Mouse (Mus musculus): ENCODE results near the gene Dusp18.
"Not testable (repeated sequence)": the region's sequence is repeated elsewhere in the genome, so short reads cannot be mapped to it uniquely, and the experiment has no call there.

Gene Dusp18

GRCm38 (mm10) chr11:3893970-3894369 is 1.1 kb upstream of the Dusp18 start:
- no peak for DNase-seq (ENCODE audit: low spot score in 2 of 2)

DNA sequence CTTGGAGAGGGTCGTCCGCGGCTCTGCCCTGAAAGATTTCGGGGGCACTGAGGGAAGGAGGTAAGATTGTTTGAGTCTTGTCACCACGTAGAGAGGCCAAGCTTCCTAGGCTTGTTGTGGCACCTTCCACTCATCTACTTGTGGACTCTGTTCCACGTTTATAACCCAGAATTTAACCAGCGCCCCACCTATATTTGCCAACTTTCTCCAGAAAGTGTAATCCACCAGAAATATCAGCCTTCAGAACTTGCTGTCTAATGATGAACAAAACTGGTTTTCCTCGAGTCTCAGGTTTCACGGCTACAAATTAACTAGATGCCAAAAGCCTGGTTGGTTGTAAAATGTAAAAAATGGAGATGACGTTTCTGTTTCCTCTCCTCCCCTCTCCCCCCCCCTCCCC is 418 bp downstream of the Dusp18 start:
- no peak for DNase-seq (ENCODE audit: low spot score in 2 of 2)

GRCm38 (mm10) chr11:3895933-3896332 is 893 bp downstream of the Dusp18 start:
- no peak for DNase-seq (ENCODE audit: low spot score in 2 of 2)

- no peak for DNase-seq (ENCODE audit: low spot score in 2 of 2)
These were observed 5.3 kb downstream of the Dusp18 start for GRCm38 (mm10) chr11:3900296-3900695.

- DNase-seq (ENCODE audit: low spot score in 2 of 2): no peak
These were observed 7.5 kb downstream of the Dusp18 start for GRCm38 (mm10) chr11:3902516-3902915.

DNA sequence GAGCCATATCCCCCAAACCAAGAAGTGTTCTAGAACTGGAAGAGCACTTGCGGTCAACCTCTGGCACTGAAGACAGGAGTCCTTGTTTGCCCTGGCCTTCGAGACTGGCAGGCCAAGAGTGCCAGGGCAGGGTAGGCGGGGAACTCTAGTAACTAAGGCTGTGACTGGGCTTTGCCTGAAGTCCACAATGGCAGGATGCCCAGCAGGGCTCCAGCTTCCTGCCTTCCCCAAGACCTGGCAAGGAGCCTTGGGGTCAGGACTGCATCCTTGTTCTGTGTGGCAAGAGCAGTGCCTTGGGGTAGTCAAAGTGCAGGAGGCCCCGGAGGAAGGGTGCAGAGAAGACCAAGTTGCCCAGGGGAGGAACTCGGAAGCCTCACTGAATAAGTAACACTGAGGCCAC is 8.0 kb downstream of the Dusp18 start:
- peak in 1 of 2 experiments; percentile 44 for DNase-seq (ENCODE audit: low spot score in 2 of 2)

- no peak for DNase-seq (ENCODE audit: low spot score in 2 of 2)
These were observed 9.6 kb downstream of the Dusp18 start for GRCm38 (mm10) chr11:3904673-3905072.

- no peak for DNase-seq (ENCODE audit: low spot score in 2 of 2)
These were observed 10.4 kb downstream of the Dusp18 start for GRCm38 (mm10) chr11:3905446-3905845.

GRCm38 (mm10) chr11:3909236-3909635 is 14.2 kb downstream of the Dusp18 start:
- DNase-seq (ENCODE audit: low spot score in 2 of 2): no peak

GRCm38 (mm10) chr11:3910513-3911310 is 15.7 kb downstream of the Dusp18 start:
- DNase-seq (ENCODE audit: low spot score in 2 of 2): no peak

- not testable (repeated sequence) for DNase-seq (ENCODE audit: low spot score in 2 of 2)
These were observed 16.4 kb downstream of the Dusp18 start for GRCm38 (mm10) chr11:3911440-3911839.

DNA sequence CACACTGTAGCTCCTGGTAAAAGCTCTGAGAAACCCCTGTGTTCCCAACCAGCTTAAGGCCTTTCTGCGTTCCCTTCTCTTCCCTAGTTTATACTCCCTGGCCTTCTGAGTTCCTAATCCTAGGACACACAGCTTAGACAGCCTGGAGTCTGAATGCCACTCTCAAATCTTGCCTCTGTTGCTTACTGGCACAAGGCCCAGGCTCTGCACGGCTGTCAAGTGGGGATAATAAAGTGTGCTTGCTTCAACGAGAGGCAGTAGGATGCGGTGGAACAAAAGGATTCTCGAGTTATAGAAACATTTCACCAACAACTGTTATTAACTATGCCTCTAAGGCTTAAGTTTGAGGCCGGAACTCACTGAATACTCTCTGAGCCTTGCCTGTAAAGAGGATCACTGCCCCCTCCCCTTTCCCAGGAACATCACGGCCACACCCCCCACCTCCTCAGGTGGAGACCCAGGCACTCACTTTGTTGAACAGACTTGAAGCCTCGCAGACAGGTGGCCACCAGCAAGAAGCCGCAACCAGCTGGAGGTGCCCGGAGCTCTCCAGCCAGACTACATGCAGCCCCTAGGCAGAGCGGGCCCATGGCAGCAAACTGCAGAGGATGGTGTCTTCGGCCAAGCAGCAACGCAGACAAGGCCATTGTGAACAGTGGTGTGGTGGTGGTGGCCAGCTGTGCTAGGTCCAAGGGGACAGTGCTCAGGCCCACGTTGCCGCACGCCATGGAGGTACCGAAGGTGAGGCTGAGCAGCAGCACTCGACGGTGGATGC is 17.2 kb downstream of the Dusp18 start:
- DNase-seq (ENCODE audit: low spot score in 2 of 2): no peak

GRCm38 (mm10) chr11:3912875-3913271 is 17.8 kb downstream of the Dusp18 start:
- DNase-seq (ENCODE audit: low spot score in 2 of 2): no peak

GRCm38 (mm10) chr11:3913316-3914108 is 18.5 kb downstream of the Dusp18 start:
- peak; percentile 84 for DNase-seq (ENCODE audit: low spot score in 2 of 2)

DNA sequence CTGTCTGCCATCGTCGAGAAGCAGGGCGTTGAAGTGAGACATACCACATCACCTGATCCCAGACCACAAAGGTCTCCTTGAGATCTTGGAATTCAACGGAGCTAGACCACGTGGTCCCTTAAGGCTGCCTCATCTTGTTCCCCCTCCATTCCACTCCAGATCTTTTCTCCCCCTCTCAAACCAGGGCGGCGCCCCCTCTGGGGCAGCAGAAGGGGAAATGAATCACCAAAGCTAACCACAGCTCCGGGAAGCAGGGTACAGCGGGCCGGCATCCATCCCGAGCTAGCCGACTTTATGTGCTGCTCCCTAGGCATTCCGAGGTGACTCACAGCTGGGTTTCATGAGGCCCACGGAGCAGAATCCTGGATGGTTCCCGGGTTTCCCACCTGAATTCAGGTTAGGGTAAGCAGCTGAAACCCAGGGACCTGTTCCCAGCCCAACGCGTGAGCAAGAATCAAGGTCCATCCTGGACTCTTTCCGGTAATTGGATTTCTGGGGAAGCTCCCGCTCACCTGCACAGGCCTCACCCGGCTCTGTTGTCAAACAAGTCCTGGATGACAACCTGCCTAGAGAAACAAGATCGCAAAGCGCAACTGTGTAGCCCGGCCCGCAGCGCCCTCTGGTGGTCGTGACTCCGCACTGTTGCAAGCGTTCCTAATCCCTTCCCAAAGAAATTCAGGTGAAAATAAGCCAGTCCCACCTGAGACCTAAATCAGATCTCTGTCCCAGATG is 19.2 kb downstream of the Dusp18 start, which contains the start of gene Slc35e4:
Gene Slc35e4, minus strand, starts transcription at position 556 of the 732 bp plus-strand sequence.
- peak; percentile 79 to 84 for DNase-seq (ENCODE audit: low spot score in 2 of 2)

- no peak for DNase-seq (ENCODE audit: low spot score in 2 of 2)
These were observed 23.7 kb downstream of the Dusp18 start for GRCm38 (mm10) chr11:3918738-3919137.

DNA sequence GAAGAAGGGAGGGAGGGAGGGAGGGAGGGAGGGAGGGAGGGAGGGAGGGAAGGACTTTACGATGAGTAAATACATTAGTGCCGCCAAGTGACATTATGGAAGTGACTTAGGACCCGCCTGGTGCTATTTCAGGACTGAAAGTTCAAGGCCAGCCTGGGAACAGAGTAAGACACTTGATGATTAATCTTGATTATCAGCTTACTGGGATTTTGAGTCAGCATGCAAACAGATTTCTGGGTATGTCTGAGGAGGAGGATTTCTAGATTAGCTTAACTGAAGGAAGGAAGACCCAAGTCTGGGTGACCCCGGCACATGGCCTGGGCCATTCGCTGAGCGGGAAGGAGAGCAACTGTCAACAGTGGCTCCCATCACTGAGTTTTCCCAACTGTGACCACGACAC is 25.4 kb downstream of the Dusp18 start:
- DNase-seq (ENCODE audit: low spot score in 2 of 2): no peak

DNA sequence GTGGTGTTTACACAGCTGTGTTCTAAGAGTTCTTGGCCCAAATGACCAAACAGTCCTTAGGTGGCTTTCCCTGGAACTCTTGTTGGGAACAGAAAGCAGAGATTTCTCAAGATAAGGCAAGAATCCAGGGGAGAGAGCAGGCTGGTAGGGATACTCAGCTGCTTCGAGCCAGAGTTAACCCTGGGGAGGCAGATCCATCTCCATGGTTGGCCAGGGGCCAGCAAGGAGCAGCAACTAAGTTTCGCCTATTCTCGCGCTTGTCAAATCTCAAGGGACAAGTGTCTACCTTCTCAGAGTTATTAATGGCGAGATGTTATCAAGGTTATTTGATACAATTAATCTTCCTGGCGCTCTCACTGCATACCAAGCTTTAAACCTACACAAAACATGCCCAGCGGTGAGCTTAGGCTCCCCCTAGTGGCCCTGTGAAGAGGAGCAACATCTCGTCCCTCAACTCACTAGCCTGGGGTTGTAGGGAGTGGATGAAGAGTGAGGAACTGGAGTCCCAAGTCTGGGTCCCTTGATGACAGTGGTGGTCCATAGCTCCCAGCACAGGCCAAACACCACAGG is 26.3 kb downstream of the Dusp18 start:
- DNase-seq (ENCODE audit: low spot score in 2 of 2): peak in 1 of 2 experiments; percentile 35

DNA sequence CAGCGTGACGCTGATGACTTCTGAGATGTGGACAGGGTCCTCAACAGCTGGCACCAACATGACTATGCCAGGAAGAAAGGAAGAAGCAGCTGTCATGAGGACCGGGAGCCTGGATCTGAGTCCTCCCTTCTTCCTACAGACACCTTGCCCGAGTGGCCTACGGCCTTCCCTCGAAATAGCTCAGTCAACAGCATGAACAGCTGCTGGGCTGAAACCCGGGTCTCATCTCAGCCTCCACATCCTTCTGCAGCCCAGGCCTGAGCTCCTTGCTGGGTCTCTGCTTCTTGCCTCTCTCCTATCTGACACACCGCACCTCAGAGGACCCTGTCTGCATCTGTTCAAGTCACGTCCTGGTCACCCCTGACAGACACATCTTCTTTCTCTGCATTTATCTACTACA is 27.1 kb downstream of the Dusp18 start:
- no peak for DNase-seq (ENCODE audit: low spot score in 2 of 2)

DNA sequence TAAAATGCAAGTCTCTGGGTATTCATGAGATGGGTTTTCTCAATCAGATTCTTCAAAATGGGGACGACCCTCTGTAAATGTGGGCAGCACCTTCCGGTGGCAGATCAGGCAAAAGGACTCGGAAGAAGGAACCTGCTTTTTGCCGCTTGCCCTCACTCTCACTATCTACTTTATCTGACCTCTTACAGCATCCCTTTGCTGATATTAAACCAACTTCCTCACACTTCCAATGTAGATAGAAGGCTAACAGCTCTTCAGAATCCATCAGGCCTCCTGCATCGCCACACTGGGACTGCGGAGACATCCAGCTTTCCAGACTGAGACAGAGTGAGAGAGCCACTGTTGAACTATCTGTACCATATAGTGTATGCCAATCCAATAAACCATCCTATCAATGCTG is 27.7 kb downstream of the Dusp18 start:
- no peak for DNase-seq (ENCODE audit: low spot score in 2 of 2)

DNA sequence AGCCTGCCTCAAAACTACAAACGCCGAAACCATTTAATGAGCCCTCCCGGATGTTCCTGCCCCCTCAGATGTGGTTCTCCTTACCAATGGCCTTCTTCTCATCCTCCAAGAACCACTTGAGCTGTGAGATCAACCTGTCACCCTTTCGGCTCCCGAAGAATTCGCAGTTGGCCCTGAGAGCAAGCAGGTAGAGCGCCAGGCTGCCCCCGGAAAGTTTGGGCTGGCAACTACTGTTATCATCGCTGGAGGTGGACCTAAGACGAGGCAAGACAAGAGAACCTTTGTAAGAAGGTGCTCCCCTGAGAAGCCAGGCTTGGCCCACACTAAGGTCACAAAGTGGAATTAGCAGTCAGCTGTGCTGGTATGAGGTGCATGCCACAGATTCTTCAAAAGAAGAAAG is 30.9 kb downstream of the Dusp18 start:
- no peak for DNase-seq (ENCODE audit: low spot score in 2 of 2)
